Mouse (Mus musculus) bone marrow macrophage, adult 2 months (primary cell): Measurements from ENCODE around the gene Tbx2.

ENCODE experiments used
- CTCF ChIP-seq: IDR thresholded peaks from 2 replicates; pipeline ENCODE4 v1.5.1; 2012; ENCODE audit warnings: low read depth, mild to moderate bottlenecking, low read length, moderate library complexity
- POLR2A ChIP-seq: IDR thresholded peaks from 2 replicates; pipeline ENCODE4 v1.6.1; 2012; ENCODE audit warnings: mild to moderate bottlenecking, low read depth, low read length, borderline replicate concordance

DNA sequence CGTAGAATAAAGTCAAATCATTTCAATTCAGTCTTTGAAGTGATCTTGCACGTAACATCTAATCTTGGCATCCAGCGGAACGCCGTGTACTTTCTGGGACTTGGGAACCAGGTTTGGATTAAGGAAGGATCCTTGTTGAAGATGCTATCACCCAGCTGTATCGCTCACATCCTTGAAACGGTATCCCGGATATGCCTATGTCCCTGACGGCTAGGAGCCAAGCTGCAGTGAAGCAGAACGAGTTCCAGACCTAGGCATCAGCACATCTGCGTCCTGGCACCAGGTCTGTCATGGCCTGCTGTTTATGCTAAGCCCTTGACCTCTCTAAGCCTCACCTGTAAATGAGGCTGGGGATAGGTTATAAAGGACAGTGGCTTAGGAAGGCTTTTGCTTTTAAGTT lies 32.0 kb upstream of the Tbx2 start:
- no peak for TF ChIP-seq CTCF
- no peak for TF ChIP-seq POLR2A
